In genomic region chr7:127270256-127270655, GRCm38 (mm10) we compare ENCODE assay signal across 19 mouse cellular contexts. TPM values are rescaled to one million over a fixed set of nuclear protein-coding genes. Genes with fewer than 3 reads are reported as not detected.
DNase-seq lines count a peak whose midpoint lies in the region; ATAC-seq and TF ChIP-seq lines count a peak whose summit lies in the region.
"Had no signal": no experiment of that assay in that cellular context is flagged by ENCODE, and none has a peak within 500 bp of the region (broad histone marks: within the 10 kb centered on the region; RNA-seq: fewer than 3 reads in every experiment).

No protein-coding gene starts in this region.

- H3K9ac ChIP-seq in MEL (ENCODE audit: control insufficient read depth, low read depth, low read length, poor library complexity, severe bottlenecking): no peak overlapping the region
- H3K9ac ChIP-seq in forebrain, embryonic 15.5 days (replicated peaks): no peak overlapping the region
- H3K9ac ChIP-seq in kidney, embryonic 14.5 days (ENCODE audit: low read depth, low read length): no peak overlapping the region
- H3K9ac ChIP-seq: embryonic facial prominence, embryonic 12.5 days; liver, embryonic 14.5 days; neural tube, embryonic 12.5 days; stomach, embryonic 15.5 days had no signal

- no peaks in the 10 kb centered on the region for H3K27me3 ChIP-seq in MEL (ENCODE audit: control insufficient read depth in 1 of 2, insufficient read depth in 2 of 2, low read length in 2 of 2)
- H3K27me3 ChIP-seq in small intestine, adult 2 months (ENCODE audit: control insufficient read depth, insufficient read depth, low read length): no peaks in the 10 kb centered on the region
- no peaks in the 10 kb centered on the region for H3K27me3 ChIP-seq in forebrain, embryonic 15.5 days
- H3K27me3 ChIP-seq in kidney, embryonic 14.5 days (ENCODE audit: control insufficient read depth, insufficient read depth, low read length): no peaks in the 10 kb centered on the region
- H3K27me3 ChIP-seq: embryonic facial prominence, embryonic 12.5 days; neural tube, embryonic 12.5 days; stomach, embryonic 15.5 days had no signal

- H3K27ac ChIP-seq in MEL (ENCODE audit: control insufficient read depth, low read depth, low read length): no peak overlapping the region
- peak overlapping the region; percentile 74 for H3K27ac ChIP-seq in small intestine, adult 2 months (ENCODE audit: insufficient read depth, low read depth, low read length)
- H3K27ac ChIP-seq in forebrain, embryonic 15.5 days (replicated peaks): no peak overlapping the region
- no peak overlapping the region for H3K27ac ChIP-seq in kidney, embryonic 14.5 days (ENCODE audit: low read depth, low read length)
- H3K27ac ChIP-seq: embryonic facial prominence, embryonic 12.5 days; heart, embryonic 10.5 days; liver, embryonic 14.5 days; neural tube, embryonic 12.5 days; stomach, embryonic 15.5 days had no signal

- DNase-seq in kidney, adult 9 months: peak; percentile 32
- DNase-seq in kidney, postnatal 14 days: no peak
- DNase-seq in MEL (ENCODE audit: low read depth, low spot score): peak; percentile 51
- DNase-seq: cerebellum, adult 11 months; cerebellum, postnatal 36 days; gastrocnemius, postnatal 25 days; heart, postnatal 4 days; kidney, postnatal 10 days; spleen, adult 18-20 months; thymus, postnatal 25 days had no signal

- no peak for TF ChIP-seq RAD21 in MEL (IDR thresholded peaks at IDR 0.05; ENCODE audit: low read depth, low read length)

- H3K4me3 ChIP-seq in MEL (ENCODE audit: control insufficient read depth in 1 of 2, insufficient read depth in 1 of 2, low read depth in 2 of 2, low read length in 2 of 2): no peak overlapping the region
- no peak overlapping the region for H3K4me3 ChIP-seq in small intestine, adult 2 months (ENCODE audit: low read depth, low read length)
- no peak overlapping the region for H3K4me3 ChIP-seq in forebrain, embryonic 15.5 days
- no peak overlapping the region for H3K4me3 ChIP-seq in kidney, embryonic 14.5 days (ENCODE audit: low read length)
- H3K4me3 ChIP-seq: embryonic facial prominence, embryonic 12.5 days; heart, embryonic 10.5 days; neural tube, embryonic 12.5 days; stomach, embryonic 15.5 days had no signal

- 40% methylated on average over 2 of the region's 2 CpGs for WGBS in small intestine, adult 2 months
- 94% methylated on average over 2 of the region's 2 CpGs for WGBS in forebrain, embryonic 15.5 days
- WGBS in kidney, embryonic 14.5 days: 96% methylated on average over 2 of the region's 2 CpGs

- TF ChIP-seq POLR2A in MEL (IDR thresholded peaks at IDR 0.05; ENCODE audit: control insufficient read depth in 1 of 2, insufficient read depth in 1 of 2, low read depth in 1 of 2, low read length in 2 of 2, poor library complexity in 1 of 2): peak in 1 of 2 experiments; percentile 35; a peak in 1 of 4 replicates
- no peak for TF ChIP-seq POLR2A in small intestine, adult 2 months (IDR thresholded peaks at IDR 0.05; ENCODE audit: low read depth, low read length)

- peak; percentile 76 for ATAC-seq in granulocyte monocyte progenitor cell, adult 5-6 weeks (replicated peaks; ENCODE audit: poor library complexity, severe bottlenecking)
- no peak for ATAC-seq in forebrain, embryonic 15.5 days (replicated peaks)
- no peak for ATAC-seq in kidney, embryonic 14.5 days (ENCODE audit: low FRiP score, low TSS enrichment)

- H3K4me1 ChIP-seq in MEL (ENCODE audit: control insufficient read depth in 1 of 2, insufficient read depth in 2 of 2, low read length in 2 of 2): peaks cover 3 to 15% of the 10 kb centered on the region in 2 experiments; a peak in 3 of 4 replicates
- H3K4me1 ChIP-seq in small intestine, adult 2 months (ENCODE audit: control insufficient read depth, insufficient read depth, insufficient read length, low read length): peaks cover 5% of the 10 kb centered on the region
- H3K4me1 ChIP-seq in forebrain, embryonic 15.5 days: peaks cover 23% of the 10 kb centered on the region
- H3K4me1 ChIP-seq in kidney, embryonic 14.5 days (ENCODE audit: control insufficient read depth, insufficient read depth, low read length): peaks cover 12% of the 10 kb centered on the region

- TF ChIP-seq CTCF in MEL (IDR thresholded peaks at IDR 0.05 in 2 of 3, conservative IDR thresholded peaks at IDR 0.05 in 1 of 3; ENCODE audit: control insufficient read depth in 1 of 3, insufficient read depth in 1 of 3, low read depth in 2 of 3, low read length in 3 of 3, poor library complexity in 1 of 3, severe bottlenecking in 1 of 3): no peak
- no peak for TF ChIP-seq CTCF in small intestine, adult 2 months (IDR thresholded peaks at IDR 0.05; ENCODE audit: extremely low read depth, insufficient read length, insufficient replicate concordance, low read depth, low read length)

- peaks cover 0 to 24% of the 10 kb centered on the region in 2 experiments; a peak in 3 of 4 replicates for H3K36me3 ChIP-seq in MEL (ENCODE audit: control insufficient read depth in 1 of 2, insufficient read depth in 2 of 2, low read length in 2 of 2)
- H3K36me3 ChIP-seq in small intestine, adult 2 months (ENCODE audit: control insufficient read depth, insufficient read depth, low read length): peaks cover 13% of the 10 kb centered on the region; the same call in 1 of the 2 replicates
- H3K36me3 ChIP-seq in forebrain, embryonic 15.5 days: peaks cover 26% of the 10 kb centered on the region
- H3K36me3 ChIP-seq in kidney, embryonic 14.5 days (ENCODE audit: control insufficient read depth, insufficient read depth, low read length): peaks cover 13% of the 10 kb centered on the region

- TF ChIP-seq EP300 in MEL (IDR thresholded peaks at IDR 0.05; ENCODE audit: low read depth in 1 of 2, low read length in 2 of 2): no peak

- H3K4me2 ChIP-seq in forebrain, embryonic 15.5 days (replicated peaks): no peak overlapping the region
- H3K4me2 ChIP-seq in kidney, embryonic 14.5 days (replicated peaks; ENCODE audit: low read depth, low read length): no peak overlapping the region
- H3K4me2 ChIP-seq: embryonic facial prominence, embryonic 12.5 days; neural tube, embryonic 12.5 days had no signal

- H3K9me3 ChIP-seq in MEL (replicated peaks; ENCODE audit: insufficient read depth, low read length): no peaks in the 10 kb centered on the region
- no peaks in the 10 kb centered on the region for H3K9me3 ChIP-seq in forebrain, embryonic 15.5 days
- H3K9me3 ChIP-seq in kidney, embryonic 14.5 days (ENCODE audit: control insufficient read depth, low read length): no peaks in the 10 kb centered on the region
- H3K9me3 ChIP-seq: neural tube, embryonic 12.5 days; stomach, embryonic 15.5 days had no signal

- peaks cover 23% of the 10 kb centered on the region for H3K79me2 ChIP-seq in MEL (ENCODE audit: control insufficient read depth, insufficient read depth, low read length, poor library complexity)

RNA-seq across cellular contexts. Expression of gene Sephs2, which starts 3.6 kb away (rescaled TPM):
- total RNA-seq in MEL (2012; rRNA removed): 177 and 182 TPM in 2 replicates
- polyA plus RNA-seq in MEL (2012; ENCODE audit: insufficient read depth in 1 of 2, insufficient read length in 2 of 2, low read depth in 1 of 2, low replicate concordance in 2 of 2, missing spikeins in 1 of 2): 100 to 1,000 TPM in 1 of 2 experiments, not detected in 1; 109 TPM
- total RNA-seq in granulocyte monocyte progenitor cell, adult 5-6 weeks (2014; fragmentation: Nextera tagmentation): 63.0 and 70.4 TPM in 2 replicates
- 158 and 176 TPM in 2 replicates for total RNA-seq in granulocyte monocyte progenitor cell, adult 5-6 weeks (2017)
- 44.5 and 81.9 TPM in 2 replicates for polyA plus RNA-seq in small intestine, adult 2 months (2012; rRNA removed)
- 48.7 and 49.5 TPM in 2 replicates for polyA plus RNA-seq in forebrain, embryonic 15.5 days (2015; fragmentation: Nextera tagmentation; extraction: Ambion mirVana)
- 112 and 132 TPM in 2 replicates for polyA plus RNA-seq in kidney, embryonic 14.5 days (2014; fragmentation: Nextera tagmentation; extraction: Ambion mirVana)

RNA-seq across cellular contexts. Expression of gene Dctpp1, which starts 9.7 kb away (rescaled TPM):
- 238 and 253 TPM in 2 replicates for total RNA-seq in MEL (2012; rRNA removed)
- polyA plus RNA-seq in MEL (2012; ENCODE audit: insufficient read depth in 1 of 2, insufficient read length in 2 of 2, low read depth in 1 of 2, low replicate concordance in 2 of 2, missing spikeins in 1 of 2): 100 to 1,000 TPM in 1 of 2 experiments, not detected in 1; 290 TPM
- 99.5 and 126 TPM in 2 replicates for total RNA-seq in granulocyte monocyte progenitor cell, adult 5-6 weeks (2014; fragmentation: Nextera tagmentation)
- 68.9 and 72.0 TPM in 2 replicates for total RNA-seq in granulocyte monocyte progenitor cell, adult 5-6 weeks (2017)
- polyA plus RNA-seq in small intestine, adult 2 months (2012; rRNA removed): 56.3 and 62.1 TPM in 2 replicates
- polyA plus RNA-seq in forebrain, embryonic 15.5 days (2015; fragmentation: Nextera tagmentation; extraction: Ambion mirVana): 159 and 166 TPM in 2 replicates
- polyA plus RNA-seq in kidney, embryonic 14.5 days (2014; fragmentation: Nextera tagmentation; extraction: Ambion mirVana): 252 and 290 TPM in 2 replicates

RNA-seq across cellular contexts. Expression of gene Itgal, which starts 25.8 kb away (rescaled TPM):
- total RNA-seq in MEL (2012; rRNA removed): 0.92 and 1.3 TPM in 2 replicates
- polyA plus RNA-seq in MEL (2012; ENCODE audit: insufficient read depth in 1 of 2, insufficient read length in 2 of 2, low read depth in 1 of 2, low replicate concordance in 2 of 2, missing spikeins in 1 of 2): 1 to 10 TPM in 1 of 2 experiments, not detected in 1; 9.7 TPM
- 57.2 and 65.5 TPM in 2 replicates for total RNA-seq in granulocyte monocyte progenitor cell, adult 5-6 weeks (2014; fragmentation: Nextera tagmentation)
- total RNA-seq in granulocyte monocyte progenitor cell, adult 5-6 weeks (2017): 22.4 and 27.1 TPM in 2 replicates
- 5.7 and 12.5 TPM in 2 replicates for polyA plus RNA-seq in small intestine, adult 2 months (2012; rRNA removed)
- polyA plus RNA-seq in forebrain, embryonic 15.5 days (2015; fragmentation: Nextera tagmentation; extraction: Ambion mirVana): 0.22 and 0.28 TPM in 2 replicates
- 0.80 and 1.0 TPM in 2 replicates for polyA plus RNA-seq in kidney, embryonic 14.5 days (2014; fragmentation: Nextera tagmentation; extraction: Ambion mirVana)

RNA-seq across cellular contexts. Expression of gene Zfp771, which starts 26.2 kb away (rescaled TPM):
- total RNA-seq in MEL (2012; rRNA removed): 33.4 and 37.6 TPM in 2 replicates
- polyA plus RNA-seq in MEL (2012; ENCODE audit: insufficient read depth in 1 of 2, insufficient read length in 2 of 2, low read depth in 1 of 2, low replicate concordance in 2 of 2, missing spikeins in 1 of 2): 10 to 100 TPM in 1 of 2 experiments, not detected in 1; 58.3 TPM
- 4.9 and 7.8 TPM in 2 replicates for total RNA-seq in granulocyte monocyte progenitor cell, adult 5-6 weeks (2014; fragmentation: Nextera tagmentation)
- 5.9 and 10.6 TPM in 2 replicates for total RNA-seq in granulocyte monocyte progenitor cell, adult 5-6 weeks (2017)
- 100.0 and 118 TPM in 2 replicates for polyA plus RNA-seq in small intestine, adult 2 months (2012; rRNA removed)
- 65.2 and 65.9 TPM in 2 replicates for polyA plus RNA-seq in forebrain, embryonic 15.5 days (2015; fragmentation: Nextera tagmentation; extraction: Ambion mirVana)
- 59.3 and 94.9 TPM in 2 replicates for polyA plus RNA-seq in kidney, embryonic 14.5 days (2014; fragmentation: Nextera tagmentation; extraction: Ambion mirVana)

RNA-seq across cellular contexts. Expression of gene Sept1, which starts 37.3 kb away (rescaled TPM):
- total RNA-seq in MEL (2012; rRNA removed): 30.6 and 41.3 TPM in 2 replicates
- polyA plus RNA-seq in MEL (2012; ENCODE audit: insufficient read depth in 1 of 2, insufficient read length in 2 of 2, low read depth in 1 of 2, low replicate concordance in 2 of 2, missing spikeins in 1 of 2): 100 to 1,000 TPM in 1 of 2 experiments, not detected in 1; 116 TPM
- 17.1 and 23.3 TPM in 2 replicates for total RNA-seq in granulocyte monocyte progenitor cell, adult 5-6 weeks (2014; fragmentation: Nextera tagmentation)
- total RNA-seq in granulocyte monocyte progenitor cell, adult 5-6 weeks (2017): 29.1 and 33.3 TPM in 2 replicates
- 14.3 and 34.1 TPM in 2 replicates for polyA plus RNA-seq in small intestine, adult 2 months (2012; rRNA removed)
- 21.8 and 27.8 TPM in 2 replicates for polyA plus RNA-seq in forebrain, embryonic 15.5 days (2015; fragmentation: Nextera tagmentation; extraction: Ambion mirVana)
- 18.5 and 21.6 TPM in 2 replicates for polyA plus RNA-seq in kidney, embryonic 14.5 days (2014; fragmentation: Nextera tagmentation; extraction: Ambion mirVana)
